8 mouse cellular contexts compared by ENCODE assay signal in the genomic region with DNA sequence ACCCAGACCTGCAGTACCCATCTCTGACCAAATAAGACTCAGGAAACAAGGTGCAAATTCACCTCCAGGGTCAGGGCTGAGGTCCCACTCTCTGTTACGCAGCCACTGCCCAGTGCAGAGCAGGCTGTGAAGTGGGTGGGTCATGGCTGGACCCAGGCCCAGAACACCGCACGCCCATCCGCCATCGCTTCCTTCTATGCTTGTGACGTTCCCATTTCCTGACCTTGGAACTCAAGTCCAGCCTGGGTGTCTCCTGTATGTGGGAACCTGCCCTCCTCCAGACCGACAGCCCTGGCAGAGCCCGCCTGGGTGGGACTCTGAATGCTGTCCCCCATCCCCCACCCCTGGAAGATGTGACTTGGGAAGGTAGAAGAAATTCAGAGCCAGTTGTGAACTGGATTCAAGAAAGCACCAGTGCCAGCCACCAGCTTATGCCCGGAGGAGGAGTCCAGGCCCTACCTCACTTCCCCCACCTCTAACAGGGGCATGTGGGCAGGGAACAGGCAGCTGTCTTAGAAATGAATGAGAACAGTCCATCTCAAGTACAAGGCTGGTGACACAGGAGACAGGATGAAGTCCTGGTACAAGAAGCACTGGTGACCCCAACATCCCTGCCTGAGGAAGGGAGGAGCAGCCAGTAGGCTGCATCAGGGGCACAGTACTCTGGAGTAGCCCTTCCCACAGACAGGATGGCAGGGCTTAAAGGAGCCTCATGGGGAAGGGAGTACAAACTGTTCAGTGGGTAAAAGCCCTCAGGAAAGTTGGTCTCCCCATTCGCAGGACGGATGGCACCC. TPM values are rescaled to one million over a fixed set of nuclear protein-coding genes. Genes with fewer than 3 reads are reported as not detected.
DNase-seq lines count a peak whose midpoint lies in the region.

No protein-coding gene starts in this region.

- DNase-seq in forebrain, embryonic 10.5 days (ENCODE audit: extremely low spot score, low spot score), result peak; percentile 21
- DNase-seq in heart, adult 9 months (ENCODE audit: low spot score in 2 of 2), result peak; percentile 78 to 86
- DNase-seq in kidney, adult 9 months, result peak; percentile 40
- peak; percentile 73 to 88 for DNase-seq in lung, postnatal 4 days
- DNase-seq in spleen, postnatal 14 days (ENCODE audit: low spot score in 2 of 2), result no peak
- DNase-seq in thymus, postnatal 10 days (ENCODE audit: low spot score in 2 of 2), result no peak
- DNase-seq in cerebellum, postnatal 25 days, result no peak
- no peak for DNase-seq in B cell, adult 2 months

- H3K4me1 ChIP-seq in forebrain, embryonic 10.5 days, result peaks cover 68% of the 10 kb centered on the region

- WGBS in forebrain, embryonic 10.5 days, result 85% methylated on average over 11 of the region's 11 CpGs

- peak overlapping the region; percentile 91 for H3K27ac ChIP-seq in forebrain, embryonic 10.5 days

- H3K36me3 ChIP-seq in forebrain, embryonic 10.5 days (replicated peaks), result no peaks in the 10 kb centered on the region

- H3K4me3 ChIP-seq in forebrain, embryonic 10.5 days, result peak overlapping the region; percentile 36; the same call in 1 of the 2 replicates

- H3K9me3 ChIP-seq in forebrain, embryonic 10.5 days, result no peaks in the 10 kb centered on the region

- peaks cover 100% of the 10 kb centered on the region for H3K27me3 ChIP-seq in forebrain, embryonic 10.5 days (ENCODE audit: poor library complexity, severe bottlenecking)

RNA-seq across cellular contexts. Expression of gene Fgfr3, which starts 31.4 kb away (rescaled TPM):
- 33.4 and 39.1 TPM in 2 replicates for polyA plus RNA-seq in forebrain, embryonic 10.5 days (2016; fragmentation: Nextera tagmentation; extraction: Ambion mirVana)

RNA-seq across cellular contexts. Expression of gene Tmem129, which starts 31.8 kb away (rescaled TPM):
- polyA plus RNA-seq in forebrain, embryonic 10.5 days (2016; fragmentation: Nextera tagmentation; extraction: Ambion mirVana), result 38.0 and 39.5 TPM in 2 replicates

RNA-seq across cellular contexts. Expression of gene Tacc3, which starts 32.1 kb away (rescaled TPM):
- 349 TPM in 2 replicates for polyA plus RNA-seq in forebrain, embryonic 10.5 days (2016; fragmentation: Nextera tagmentation; extraction: Ambion mirVana)

RNA-seq across cellular contexts. Expression of gene Slbp, which starts 37.7 kb away (rescaled TPM):
- 335 and 357 TPM in 2 replicates for polyA plus RNA-seq in forebrain, embryonic 10.5 days (2016; fragmentation: Nextera tagmentation; extraction: Ambion mirVana)

Comparison
In these comparisons a context has a peak if more than half of its experiments do, and no peak if none do; other contexts are left out.
1. DNase-seq: peak in forebrain, embryonic 10.5 days (single experiment), heart, adult 9 months (2 of 2), kidney, adult 9 months (single experiment) and lung, postnatal 4 days (2 of 2); none in spleen, postnatal 14 days (0 of 2), thymus, postnatal 10 days (0 of 2), cerebellum, postnatal 25 days (0 of 2) and B cell, adult 2 months (0 of 2).